Mouse (Mus musculus): ENCODE results near the gene Dgkz. TPM values are rescaled to one million over a fixed set of nuclear protein-coding genes. Genes with fewer than 3 reads are reported as not detected.

The Dgkz gene
- 29.3 and 40.4 TPM in 2 replicates for polyA plus RNA-seq (2011; ENCODE audit: insufficient read length, low read depth, missing spikeins)

GRCm38 (mm10) chr2:91975581-91976541 lies at the start of gene Dgkz:
Dgkz (minus strand) TSS chr2:91975864.
- H3K4me3 ChIP-seq (ENCODE audit: insufficient read depth, low read length): no peak within 1 kb of the TSS
- H3K27ac ChIP-seq (ENCODE audit: insufficient read depth, low read length): no peak within 1 kb of the TSS
- no peaks in the 10 kb centered on the region for H3K4me1 ChIP-seq (ENCODE audit: control insufficient read depth, insufficient read depth, low read length)
- TF ChIP-seq CTCF (IDR thresholded peaks at IDR 0.05; ENCODE audit: borderline replicate concordance, insufficient read depth, low read length): no peak
- no peak for TF ChIP-seq POLR2A (IDR thresholded peaks at IDR 0.05; ENCODE audit: low read depth, low read length)

DNA sequence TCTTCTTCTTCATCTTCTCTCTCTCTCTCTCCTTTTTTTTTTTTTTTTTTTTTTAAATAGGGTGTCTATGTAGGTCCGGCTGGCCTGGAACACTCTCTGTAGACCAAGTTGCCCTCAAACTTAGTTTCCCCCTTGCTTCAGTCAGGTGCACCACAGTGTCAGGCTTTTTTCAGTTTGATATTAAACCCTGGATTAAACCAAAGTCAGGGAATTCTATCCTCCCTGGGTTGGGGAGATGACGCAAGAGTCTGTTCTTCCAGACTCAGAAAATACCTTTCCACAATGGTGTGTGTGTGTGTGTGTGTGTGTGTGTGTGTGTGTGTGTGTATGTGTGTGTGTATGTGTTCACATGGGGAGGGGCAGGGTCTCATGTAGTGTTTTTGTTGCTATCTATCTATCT lies 49.5 kb upstream of the Dgkz start:
- Histone ChIP-seq H3K27ac (ENCODE audit: insufficient read depth, low read length) (no peak overlapping the region), H3K4me3 (ENCODE audit: insufficient read depth, low read length) (no peak overlapping the region), H3K4me1 (ENCODE audit: control insufficient read depth, insufficient read depth, low read length) (peaks cover 8% of the 10 kb centered on the region; the same call in 1 of the 2 replicates)
- TF ChIP-seq CTCF (IDR thresholded peaks at IDR 0.05; ENCODE audit: borderline replicate concordance, insufficient read depth, low read length) (no peak), POLR2A (IDR thresholded peaks at IDR 0.05; ENCODE audit: low read depth, low read length) (no peak)

GRCm38 (mm10) chr2:92024274-92024672 lies 48.6 kb upstream of the Dgkz start, which contains the start of gene Creb3l1:
Creb3l1 (minus strand) TSS chr2:92024502.
- no peak for TF ChIP-seq CTCF (IDR thresholded peaks at IDR 0.05; ENCODE audit: borderline replicate concordance, insufficient read depth, low read length)
- TF ChIP-seq POLR2A (IDR thresholded peaks at IDR 0.05; ENCODE audit: low read depth, low read length): peak; percentile 77
- peak within 1 kb of the TSS; percentile 76 for H3K27ac ChIP-seq (ENCODE audit: insufficient read depth, low read length)
- peaks cover 8% of the 10 kb centered on the region; the same call in 1 of the 2 replicates for H3K4me1 ChIP-seq (ENCODE audit: control insufficient read depth, insufficient read depth, low read length)
- peak within 1 kb of the TSS; percentile 94 for H3K4me3 ChIP-seq (ENCODE audit: insufficient read depth, low read length)

DNA sequence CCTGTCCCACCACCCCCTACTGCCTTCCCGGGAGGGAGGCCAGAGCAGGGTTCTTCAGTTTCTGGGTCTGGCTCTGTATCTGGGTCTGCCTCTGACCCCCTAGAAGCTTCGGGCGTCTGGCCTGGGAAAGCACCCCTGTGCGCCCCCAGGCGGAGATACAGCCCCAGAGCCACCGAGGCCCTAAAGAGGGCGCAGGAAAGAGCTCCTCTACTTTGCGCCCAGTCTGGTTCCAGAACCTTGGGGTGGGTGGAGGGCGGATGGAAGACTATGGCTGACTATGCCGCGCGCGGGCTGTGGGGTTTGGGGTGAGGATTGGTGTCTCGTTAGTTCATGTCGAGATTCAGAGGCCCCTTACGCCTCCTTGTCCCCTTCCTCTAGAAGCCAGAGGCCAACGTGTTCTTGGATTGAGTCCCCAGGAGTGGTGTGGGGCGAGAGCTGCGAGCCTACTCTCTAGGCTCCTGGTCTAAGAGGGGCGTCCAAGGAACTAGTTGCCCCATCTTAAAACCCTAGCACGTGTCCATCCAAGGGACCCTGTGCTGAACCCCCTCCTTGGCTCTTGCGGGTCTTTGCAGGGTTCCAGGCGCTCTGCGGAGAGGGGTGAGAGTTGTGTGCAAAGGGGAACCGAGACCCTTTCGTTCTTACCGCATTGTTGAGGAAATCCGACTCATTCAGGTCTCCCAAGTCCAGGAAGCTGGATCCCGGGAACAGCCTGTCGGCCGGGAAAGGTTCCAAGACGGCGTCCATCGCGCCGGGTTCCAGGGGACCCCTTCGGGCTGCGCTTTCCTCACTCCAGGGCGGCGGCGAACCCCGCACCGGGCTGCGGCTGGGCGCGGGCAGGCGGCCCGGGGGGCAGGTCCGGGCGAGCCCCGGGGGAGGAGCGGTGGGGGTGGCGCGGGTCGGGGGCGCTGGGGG lies 48.0 kb upstream of the Dgkz start:
- H3K4me1 ChIP-seq (ENCODE audit: control insufficient read depth, insufficient read depth, low read length): peaks cover 8% of the 10 kb centered on the region; the same call in 1 of the 2 replicates
- peak; percentile 56; the same call in 1 of the 2 replicates for TF ChIP-seq POLR2A (IDR thresholded peaks at IDR 0.05; ENCODE audit: low read depth, low read length)
- 0 out of 2 replicates have a peak, but pooled peaks have one; percentile 45 for TF ChIP-seq CTCF (IDR thresholded peaks at IDR 0.05; ENCODE audit: borderline replicate concordance, insufficient read depth, low read length)
- H3K4me3 ChIP-seq (ENCODE audit: insufficient read depth, low read length): peak overlapping the region; percentile 94
- peak overlapping the region; percentile 76 for H3K27ac ChIP-seq (ENCODE audit: insufficient read depth, low read length)

DNA sequence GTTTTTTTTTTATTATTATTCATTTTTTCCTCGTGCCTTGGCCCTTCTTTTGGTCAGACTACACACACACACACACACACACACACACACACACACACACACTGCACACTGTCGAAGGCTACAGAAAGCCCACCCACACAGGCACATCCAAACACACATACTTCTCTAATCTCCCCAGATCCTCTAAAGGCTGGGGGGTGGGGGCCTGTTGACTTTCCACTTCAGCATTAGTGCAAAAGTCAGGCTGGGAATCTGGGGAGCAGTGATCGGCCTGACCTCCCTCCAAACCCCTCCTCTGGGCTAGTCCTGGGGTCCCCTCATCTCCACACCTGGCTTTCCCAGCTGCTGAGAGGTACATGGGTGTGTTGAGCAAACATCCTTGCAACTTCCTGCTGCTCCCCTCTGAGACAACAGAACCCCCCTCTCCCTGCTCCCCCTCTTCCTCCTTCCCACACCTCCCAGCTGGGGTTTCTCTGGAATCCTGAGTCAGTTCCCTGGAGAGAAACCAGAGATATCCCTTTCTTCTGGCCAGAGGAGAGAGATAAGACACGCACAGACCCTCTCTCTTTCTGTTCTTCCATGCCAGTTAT lies 45.1 kb upstream of the Dgkz start:
- TF ChIP-seq CTCF (IDR thresholded peaks at IDR 0.05; ENCODE audit: borderline replicate concordance, insufficient read depth, low read length) (no peak), POLR2A (IDR thresholded peaks at IDR 0.05; ENCODE audit: low read depth, low read length) (no peak)
- Histone ChIP-seq H3K4me1 (ENCODE audit: control insufficient read depth, insufficient read depth, low read length) (peaks cover 11% of the 10 kb centered on the region; the same call in 1 of the 2 replicates), H3K27ac (ENCODE audit: insufficient read depth, low read length) (peak overlapping the region; percentile 51), H3K4me3 (ENCODE audit: insufficient read depth, low read length) (peak overlapping the region; percentile 3; the same call in 1 of the 2 replicates)

- Histone ChIP-seq H3K27ac (ENCODE audit: insufficient read depth, low read length) (peak overlapping the region; percentile 23), H3K4me1 (ENCODE audit: control insufficient read depth, insufficient read depth, low read length) (peaks cover 24% of the 10 kb centered on the region), H3K4me3 (ENCODE audit: insufficient read depth, low read length) (no peak overlapping the region)
- no peak for TF ChIP-seq POLR2A (IDR thresholded peaks at IDR 0.05; ENCODE audit: low read depth, low read length)
- no peak for TF ChIP-seq CTCF (IDR thresholded peaks at IDR 0.05; ENCODE audit: borderline replicate concordance, insufficient read depth, low read length)
Observed at GRCm38 (mm10) chr2:92017440-92017839, 41.8 kb upstream of the Dgkz start.

- TF ChIP-seq CTCF (IDR thresholded peaks at IDR 0.05; ENCODE audit: borderline replicate concordance, insufficient read depth, low read length): no peak
- no peak for TF ChIP-seq POLR2A (IDR thresholded peaks at IDR 0.05; ENCODE audit: low read depth, low read length)
- no peak overlapping the region for H3K4me3 ChIP-seq (ENCODE audit: insufficient read depth, low read length)
- peaks cover 29% of the 10 kb centered on the region for H3K4me1 ChIP-seq (ENCODE audit: control insufficient read depth, insufficient read depth, low read length)
- H3K27ac ChIP-seq (ENCODE audit: insufficient read depth, low read length): peak overlapping the region; percentile 58
Observed at GRCm38 (mm10) chr2:92016981-92017380, 41.3 kb upstream of the Dgkz start.

- no peak overlapping the region for H3K4me3 ChIP-seq (ENCODE audit: insufficient read depth, low read length)
- H3K27ac ChIP-seq (ENCODE audit: insufficient read depth, low read length): no peak overlapping the region
- H3K4me1 ChIP-seq (ENCODE audit: control insufficient read depth, insufficient read depth, low read length): peaks cover 26% of the 10 kb centered on the region
- TF ChIP-seq CTCF (IDR thresholded peaks at IDR 0.05; ENCODE audit: borderline replicate concordance, insufficient read depth, low read length): no peak
- TF ChIP-seq POLR2A (IDR thresholded peaks at IDR 0.05; ENCODE audit: low read depth, low read length): no peak
Observed at GRCm38 (mm10) chr2:92014891-92015290, 39.2 kb upstream of the Dgkz start.

- Histone ChIP-seq H3K27ac (ENCODE audit: insufficient read depth, low read length) (no peak overlapping the region), H3K4me3 (ENCODE audit: insufficient read depth, low read length) (no peak overlapping the region), H3K4me1 (ENCODE audit: control insufficient read depth, insufficient read depth, low read length) (peaks cover 32% of the 10 kb centered on the region)
- TF ChIP-seq CTCF (IDR thresholded peaks at IDR 0.05; ENCODE audit: borderline replicate concordance, insufficient read depth, low read length) (no peak), POLR2A (IDR thresholded peaks at IDR 0.05; ENCODE audit: low read depth, low read length) (no peak)
Observed at GRCm38 (mm10) chr2:92014248-92014647, 38.6 kb upstream of the Dgkz start.

Data from embryonic fibroblast, embryonic 13.5 days (primary cell).